Mouse (Mus musculus): ENCODE measurements at regions not wholly inside any gene's neighbourhood (a gene's known extent, or its start where the extent isn't known, plus 50 kb on each side); places are given as distances from the start of the nearest gene placed in this dataset.

- TF ChIP-seq POLR2A (IDR thresholded peaks at IDR 0.05; ENCODE audit: borderline replicate concordance, extremely low read depth, insufficient read depth, insufficient read length, poor library complexity, severe bottlenecking), result no peak
- TF ChIP-seq CTCF (IDR thresholded peaks at IDR 0.05; ENCODE audit: borderline replicate concordance, extremely low read depth, insufficient read depth, insufficient read length), result no peak
Observed at GRCm38 (mm10) chr3:56763896-56764295, 537.9 kb downstream of the Tm4sf1 start.
